Mouse (Mus musculus) ES-E14 (cell line): ENCODE measurements around the gene Men1.

Source experiments
- CHD2 ChIP-seq: IDR thresholded peaks from 2 replicates; pipeline ENCODE4 v1.6.1; 2014; ENCODE audit warnings: mild to moderate bottlenecking, low read depth, low read length, inconsistent platforms
- MAFK ChIP-seq: IDR thresholded peaks from 2 replicates; pipeline ENCODE4 v1.6.1; 2014; ENCODE audit warnings: mild to moderate bottlenecking, low read depth, low read length, inconsistent platforms; ENCODE audit not compliant: insufficient read depth
- ZC3H11A ChIP-seq: IDR thresholded peaks from 2 replicates; pipeline ENCODE4 v1.6.1; 2012; ENCODE audit warnings: low read depth, mild to moderate bottlenecking, inconsistent platforms, low read length, borderline replicate concordance
- ZNF384 ChIP-seq: IDR thresholded peaks from 2 replicates; pipeline ENCODE4 v1.6.1; 2012; ENCODE audit warnings: low read depth, low read length, inconsistent platforms

GRCm38 (mm10) chr19:6377327-6378040, 42.7 kb downstream of the Men1 start:
- no peak for TF ChIP-seq ZC3H11A
- TF ChIP-seq ZNF384, result no peak
- TF ChIP-seq CHD2, result no peak
- no peak for TF ChIP-seq MAFK
